Mouse (Mus musculus) spleen, embryonic (tissue): ENCODE results near the gene Srpk2.
"Not testable (repeated sequence)": the region's sequence is repeated elsewhere in the genome, so short reads cannot be mapped to it uniquely, and the experiment has no call there.

Experiments used
- CTCF ChIA-PET: fragments of 350-600 bp; sonication (Branson Sonifier 250); formaldehyde crosslinking; loops from one replicate; lab custom pipeline; 2022; lab: Charles Lee

The Srpk2 gene

GRCm38 (mm10) chr5:23568188-23568587, 116.2 kb downstream of the Srpk2 start:
- CTCF ChIA-PET = no interaction called here

GRCm38 (mm10) chr5:23566382-23566781, 118.0 kb downstream of the Srpk2 start:
- CTCF ChIA-PET = no interaction called here

GRCm38 (mm10) chr5:23562278-23563060, 121.9 kb downstream of the Srpk2 start:
- CTCF ChIA-PET = interaction anchor here (0.8 kb wide), 1 partner anchor 85 kb away, joined by 3 read pairs; no protein-coding TSS in a partner anchor

GRCm38 (mm10) chr5:23561227-23561626, 123.2 kb downstream of the Srpk2 start:
- CTCF ChIA-PET = no interaction called here

- CTCF ChIA-PET = no interaction called here
These were observed 124.2 kb downstream of the Srpk2 start for GRCm38 (mm10) chr5:23560171-23560570.

- CTCF ChIA-PET = no interaction called here
These were observed 128.2 kb downstream of the Srpk2 start for GRCm38 (mm10) chr5:23556007-23556770.

- CTCF ChIA-PET = not testable (repeated sequence)
These were observed 131.1 kb downstream of the Srpk2 start for GRCm38 (mm10) chr5:23553338-23553737.

- CTCF ChIA-PET = no interaction called here
These were observed 132.7 kb downstream of the Srpk2 start for GRCm38 (mm10) chr5:23551687-23552086.

- CTCF ChIA-PET = no interaction called here
These were observed 148.7 kb downstream of the Srpk2 start for GRCm38 (mm10) chr5:23535692-23536091.

- CTCF ChIA-PET = interaction anchor here (0.8 kb wide), 1 partner anchor 885 kb away, joined by 3 read pairs; no protein-coding TSS in a partner anchor
These were observed 152.8 kb downstream of the Srpk2 start for GRCm38 (mm10) chr5:23531541-23532096.

GRCm38 (mm10) chr5:23531100-23531499, 153.3 kb downstream of the Srpk2 start:
- CTCF ChIA-PET = no interaction called here

- CTCF ChIA-PET = interaction anchor here (0.6 kb wide), 1 partner anchor 23 kb away, joined by 5 read pairs; no protein-coding TSS in a partner anchor
These were observed 159.8 kb downstream of the Srpk2 start for GRCm38 (mm10) chr5:23524621-23525020.

- CTCF ChIA-PET = no interaction called here
These were observed 160.5 kb downstream of the Srpk2 start for GRCm38 (mm10) chr5:23523936-23524335.

- CTCF ChIA-PET = no interaction called here
These were observed 162.8 kb downstream of the Srpk2 start for GRCm38 (mm10) chr5:23521645-23522044.

- CTCF ChIA-PET = interaction anchor here (0.6 kb wide), 1 partner anchor 56 kb away, joined by 13 read pairs; no protein-coding TSS in a partner anchor
These were observed 164.7 kb downstream of the Srpk2 start for GRCm38 (mm10) chr5:23519679-23520078.

GRCm38 (mm10) chr5:23518673-23519072, 165.7 kb downstream of the Srpk2 start:
- CTCF ChIA-PET = no interaction called here

GRCm38 (mm10) chr5:23517839-23518238, 166.6 kb downstream of the Srpk2 start:
- CTCF ChIA-PET = no interaction called here

GRCm38 (mm10) chr5:23516962-23517361, 167.5 kb downstream of the Srpk2 start:
- CTCF ChIA-PET = no interaction called here

GRCm38 (mm10) chr5:23515038-23515437, 169.4 kb downstream of the Srpk2 start:
- CTCF ChIA-PET = no interaction called here

GRCm38 (mm10) chr5:23513468-23513867, 170.9 kb downstream of the Srpk2 start:
- CTCF ChIA-PET = no interaction called here

GRCm38 (mm10) chr5:23512556-23512955, 171.9 kb downstream of the Srpk2 start:
- CTCF ChIA-PET = no interaction called here

- CTCF ChIA-PET = no interaction called here
These were observed 173.0 kb downstream of the Srpk2 start for GRCm38 (mm10) chr5:23511456-23511855.
